Mouse (Mus musculus) hindbrain, embryonic 13.5 days (tissue): Measurements from ENCODE around the gene Sdc1. TPM values are rescaled to one million over a fixed set of nuclear protein-coding genes. Genes with fewer than 3 reads are reported as not detected.

Source experiments
- ATAC-seq: fragments of 200-750 bp; cut with Nextera tagmentation; 2 replicates; pipeline ENCODE4 v1.8.0; 2017; ENCODE audit warnings: moderate TSS enrichment; ENCODE audit not compliant: low FRiP score
- H3K27ac ChIP-seq: fragments of 300-500 bp; sonication (generic); 2 replicates; pipeline ENCODE4 v1.5.1; 2015; ENCODE audit warnings: inconsistent platforms, mild to moderate bottlenecking, moderate library complexity
- H3K27me3 ChIP-seq: fragments of 300-500 bp; sonication (generic); 2 replicates; pipeline ENCODE4 v1.6.1; 2015; ENCODE audit warnings: mild to moderate bottlenecking, inconsistent platforms
- H3K36me3 ChIP-seq: fragments of 300-500 bp; sonication (generic); 2 replicates; pipeline ENCODE4 v1.6.1; 2015; ENCODE audit warnings: mild to moderate bottlenecking, inconsistent platforms
- H3K4me1 ChIP-seq: fragments of 300-500 bp; sonication (generic); replicated peaks from 2 replicates; pipeline ENCODE4 v1.6.1; 2015; ENCODE audit warnings: inconsistent platforms
- H3K4me2 ChIP-seq: fragments of 300-500 bp; sonication (generic); 2 replicates; pipeline ENCODE4 v1.6.1; 2015; ENCODE audit warnings: inconsistent platforms, mild to moderate bottlenecking, moderate library complexity
- H3K4me3 ChIP-seq: fragments of 300-500 bp; sonication (generic); 2 replicates; pipeline ENCODE4 v1.5.1; 2015; ENCODE audit warnings: mild to moderate bottlenecking, inconsistent platforms
- H3K9ac ChIP-seq: fragments of 300-500 bp; sonication (generic); 2 replicates; pipeline ENCODE4 v1.6.1; 2015; ENCODE audit warnings: mild to moderate bottlenecking, inconsistent platforms
- H3K9me3 ChIP-seq: fragments of 300-500 bp; sonication (generic); 2 replicates; pipeline ENCODE4 v1.6.1; 2016; ENCODE audit warnings: inconsistent platforms
- WGBS: fragments of 180-500 bp; shearing (Covaris S2); methylation state at CpG from one replicate; pipeline ENCODE4 v1.1.7; 2015; 5-methylcytosine and 5-hydroxymethylcytosine counted together
- polyA plus RNA-seq: library from polyadenylated mRNA; unstranded; fragments of >200 nt; fragmentation: Nextera tagmentation; extraction: Ambion mirVana; gene quantifications from 2 replicates; pipeline ENCODE4 v1.2.1, GENCODE M21; 2015

The Sdc1 gene
- polyA plus RNA-seq, 1 experiment from 2014 or later = 23.7 TPM

DNA sequence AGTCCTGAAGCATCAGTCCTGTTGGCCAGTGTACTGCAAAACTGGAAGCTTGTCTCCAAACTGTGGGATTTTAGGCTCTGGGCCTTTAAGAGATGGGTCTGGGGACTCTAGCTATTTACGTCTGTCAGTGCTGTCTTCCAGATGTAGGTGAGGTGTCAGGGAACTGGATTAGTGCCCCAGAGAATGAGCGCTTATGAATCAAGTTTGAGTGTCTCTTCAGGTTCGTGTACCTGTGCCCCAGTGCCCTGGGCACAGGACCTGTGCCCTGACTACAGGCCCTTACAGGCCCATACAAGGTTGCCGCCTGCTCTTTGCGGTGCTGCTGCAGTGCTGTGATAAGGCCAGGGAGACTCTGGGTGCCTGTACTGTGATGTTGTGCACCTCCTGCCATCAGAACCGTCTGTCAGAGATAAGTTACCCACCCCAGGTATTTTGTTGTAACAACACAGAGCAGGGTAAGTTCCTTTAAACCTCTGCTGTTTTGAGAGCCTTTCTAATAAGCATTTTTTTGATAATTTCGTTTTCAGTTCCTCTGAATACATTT, 69.7 kb downstream of the Sdc1 start:
- Histone ChIP-seq H3K9ac (no peak overlapping the region), H3K27me3 (no peaks in the 10 kb centered on the region), H3K4me2 (no peak overlapping the region), H3K9me3 (no peaks in the 10 kb centered on the region), H3K27ac (no peak overlapping the region), H3K36me3 (no peaks in the 10 kb centered on the region), H3K4me3 (no peak overlapping the region), H3K4me1 (no peaks in the 10 kb centered on the region)
- no peak for ATAC-seq
- WGBS = 74% methylated on average over 7 of the region's 7 CpGs

DNA sequence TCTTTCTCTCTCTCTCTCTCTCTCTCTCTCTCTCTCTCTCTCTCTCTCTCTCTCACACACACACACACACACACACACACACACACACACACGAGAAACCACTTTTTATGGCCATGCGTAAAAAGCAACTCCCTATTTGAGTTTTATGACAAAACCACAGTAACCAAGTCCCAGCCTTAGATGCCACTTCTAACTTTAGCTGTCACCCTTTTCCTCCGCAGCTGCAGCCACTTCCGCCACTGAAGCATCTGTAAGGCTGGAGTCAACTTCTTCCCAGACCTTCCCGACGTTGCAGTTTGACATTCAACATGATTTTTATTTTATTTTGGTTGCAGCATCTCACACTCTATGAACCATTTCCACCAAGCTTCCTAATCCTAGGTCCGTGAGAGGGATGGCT, 71.6 kb downstream of the Sdc1 start:
- Histone ChIP-seq H3K36me3 (no peaks in the 10 kb centered on the region), H3K4me2 (no peak overlapping the region), H3K4me1 (no peaks in the 10 kb centered on the region), H3K4me3 (no peak overlapping the region), H3K9ac (no peak overlapping the region), H3K27ac (no peak overlapping the region), H3K9me3 (no peaks in the 10 kb centered on the region), H3K27me3 (no peaks in the 10 kb centered on the region)
- no peak for ATAC-seq
- 85% methylated on average over 7 of the region's 7 CpGs for WGBS

Other genes with a start within 250 kb of the Sdc1 start
- gene Slc7a15, start 172.3 kb upstream of the Sdc1 start, polyA plus RNA-seq = not detected in 2 replicates
- gene Pum2, start 97.2 kb upstream of the Sdc1 start, polyA plus RNA-seq = 52.5 and 56.1 TPM in 2 replicates
- 229 and 244 TPM in 2 replicates for gene Laptm4a, start 150.3 kb downstream of the Sdc1 start, polyA plus RNA-seq
- 0.22 and 0.71 TPM in 2 replicates for gene Matn3, start 176.6 kb downstream of the Sdc1 start, polyA plus RNA-seq
- 19.4 and 20.5 TPM in 2 replicates for gene Wdr35, start 202.6 kb downstream of the Sdc1 start, polyA plus RNA-seq